Mouse (Mus musculus): ENCODE measurements around the gene Hexb.

Gene Hexb

DNA sequence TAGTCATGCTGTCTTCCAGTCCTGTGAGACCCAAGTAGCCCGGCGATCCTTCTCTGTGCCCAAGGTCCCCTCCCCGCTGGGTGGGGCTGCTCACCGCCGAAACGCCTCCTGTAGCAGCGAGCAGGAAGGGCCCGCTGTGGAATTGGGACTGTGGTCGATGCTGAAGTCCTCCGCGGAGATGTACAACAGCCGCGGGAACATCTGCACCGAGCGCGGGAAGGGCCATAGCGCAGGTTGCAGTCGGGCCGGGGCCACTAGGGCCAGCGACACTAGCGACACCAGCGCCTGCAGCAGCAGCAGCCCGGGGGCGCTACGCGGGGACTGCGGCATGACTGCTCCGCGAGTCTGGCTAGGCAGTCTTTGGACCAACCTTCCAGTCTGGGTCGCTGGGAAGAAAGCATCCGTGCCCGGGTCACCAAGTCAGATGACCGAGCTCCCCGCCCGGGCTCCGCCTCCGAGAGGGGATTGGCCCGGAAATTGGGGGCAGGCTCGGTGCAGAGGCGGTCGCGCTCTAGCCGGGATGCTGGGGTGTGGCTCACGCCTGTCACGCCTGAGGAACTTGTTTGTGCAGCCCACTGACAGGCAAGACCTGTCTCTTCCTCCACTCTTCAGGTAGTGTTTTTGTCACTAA is at the start of gene Hexb:
TSS of gene Hexb (minus strand) at position 426 of the 631 bp plus-strand sequence.
- in situ Hi-C loops (cut with MboI; ENCODE audit: low sequenced_read_pairs) = no loop called here

DNA sequence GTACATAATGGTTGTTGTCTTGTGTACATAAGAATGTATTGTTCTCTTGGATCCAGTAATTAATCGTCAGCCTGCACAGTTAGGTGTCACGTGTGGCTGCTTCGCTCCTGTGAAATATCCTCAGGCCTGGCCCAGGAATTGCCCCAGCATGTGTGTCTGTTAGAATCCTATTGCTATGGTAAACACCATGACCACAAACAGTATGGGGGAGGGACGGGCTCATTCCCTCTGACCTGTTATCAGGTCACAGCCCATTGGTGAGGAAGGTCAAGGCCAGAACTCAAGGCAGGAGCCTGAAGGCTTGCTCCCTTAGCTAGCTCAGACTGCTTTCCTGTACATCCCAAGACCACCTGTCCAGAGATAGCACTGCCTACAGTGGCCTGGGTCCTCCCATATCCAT is 49.6 kb upstream of the Hexb start:
- in situ Hi-C loops (cut with MboI; ENCODE audit: low sequenced_read_pairs) = no loop called here

DNA sequence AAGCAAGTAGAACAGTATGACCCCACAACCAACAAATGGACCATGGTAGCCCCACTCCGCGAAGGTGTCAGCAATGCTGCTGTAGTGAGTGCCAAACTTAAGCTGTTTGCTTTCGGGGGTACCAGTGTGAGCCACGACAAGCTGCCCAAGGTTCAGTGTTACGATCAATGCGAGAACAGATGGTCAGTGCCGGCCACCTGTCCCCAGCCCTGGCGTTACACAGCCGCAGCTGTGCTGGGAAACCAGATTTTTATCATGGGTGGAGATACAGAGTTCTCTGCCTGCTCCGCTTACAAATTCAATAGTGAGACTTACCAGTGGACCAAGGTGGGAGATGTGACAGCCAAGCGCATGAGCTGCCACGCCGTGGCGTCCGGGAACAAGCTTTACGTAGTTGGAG is 48.1 kb upstream of the Hexb start:
- in situ Hi-C loops (cut with MboI; ENCODE audit: low sequenced_read_pairs) = no loop called here

DNA sequence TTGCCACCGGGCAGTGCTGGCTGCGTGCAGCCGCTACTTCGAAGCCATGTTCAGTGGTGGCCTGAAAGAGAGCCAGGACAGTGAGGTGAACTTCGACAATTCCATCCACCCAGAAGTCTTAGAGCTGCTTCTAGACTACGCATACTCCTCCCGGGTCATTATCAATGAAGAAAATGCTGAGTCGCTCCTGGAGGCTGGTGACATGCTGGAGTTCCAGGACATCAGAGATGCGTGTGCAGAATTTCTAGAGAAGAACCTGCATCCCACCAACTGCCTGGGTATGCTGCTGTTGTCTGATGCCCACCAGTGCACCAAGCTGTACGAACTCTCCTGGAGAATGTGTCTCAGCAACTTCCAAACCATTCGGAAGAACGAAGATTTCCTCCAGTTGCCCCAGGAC is 47.0 kb upstream of the Hexb start:
- in situ Hi-C loops (cut with MboI; ENCODE audit: low sequenced_read_pairs) = no loop called here

DNA sequence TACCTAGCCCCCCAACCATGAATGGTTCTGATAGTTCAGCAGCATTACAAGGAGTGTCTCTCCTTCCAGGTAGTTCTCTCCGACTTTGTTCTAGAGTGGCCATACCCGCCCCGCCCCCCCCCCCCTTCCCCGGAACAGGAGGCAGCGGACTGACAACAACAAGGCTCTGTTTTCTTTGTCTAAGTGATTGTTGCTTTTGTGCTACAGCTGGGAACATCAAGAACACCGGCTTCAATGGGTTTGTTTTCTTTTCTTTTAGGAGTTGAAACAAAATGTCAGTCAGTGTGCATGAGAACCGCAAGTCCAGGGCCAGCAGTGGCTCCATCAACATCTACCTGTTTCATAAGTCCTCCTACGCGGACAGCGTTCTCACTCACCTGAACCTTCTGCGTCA is 46.6 kb upstream of the Hexb start:
- in situ Hi-C loops (cut with MboI; ENCODE audit: low sequenced_read_pairs) = no loop called here

DNA sequence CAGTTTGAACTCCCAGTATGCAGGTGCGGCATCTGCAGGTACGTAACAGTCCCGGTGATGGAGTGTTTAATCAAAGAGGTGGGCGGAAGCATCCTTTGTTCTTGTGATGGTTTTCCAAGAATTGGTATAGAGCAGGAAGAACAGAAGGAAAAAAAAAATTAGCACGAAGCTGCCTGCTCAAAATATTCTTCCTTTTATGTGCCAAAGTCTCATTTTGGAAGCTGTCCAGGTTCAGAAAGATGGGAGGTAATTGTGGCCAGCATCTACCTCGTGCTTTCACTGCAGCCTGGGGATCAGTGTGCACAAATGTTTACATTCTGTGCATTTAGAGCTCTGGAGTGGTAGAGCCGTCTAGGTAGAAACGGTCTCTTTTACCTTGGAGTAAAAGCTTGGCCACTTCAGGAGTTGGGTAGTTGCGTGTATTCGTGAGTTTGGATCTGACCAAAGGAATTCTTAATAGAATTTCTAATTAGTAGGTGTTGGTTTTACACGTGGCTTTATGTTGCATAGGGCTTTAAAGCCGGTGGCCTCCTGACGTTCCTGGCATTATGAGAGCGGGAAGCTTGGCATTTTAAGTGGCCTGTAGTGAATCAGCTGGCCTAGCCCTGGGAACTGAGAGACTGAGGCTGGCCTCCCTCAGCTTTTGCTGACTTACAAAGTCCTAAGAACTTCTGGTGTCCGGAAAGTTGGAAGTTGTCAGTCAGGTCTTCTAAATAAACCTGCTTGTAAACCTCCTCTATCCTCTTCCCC is 46.0 kb upstream of the Hexb start:
- in situ Hi-C loops (cut with MboI; ENCODE audit: low sequenced_read_pairs) = no loop called here

DNA sequence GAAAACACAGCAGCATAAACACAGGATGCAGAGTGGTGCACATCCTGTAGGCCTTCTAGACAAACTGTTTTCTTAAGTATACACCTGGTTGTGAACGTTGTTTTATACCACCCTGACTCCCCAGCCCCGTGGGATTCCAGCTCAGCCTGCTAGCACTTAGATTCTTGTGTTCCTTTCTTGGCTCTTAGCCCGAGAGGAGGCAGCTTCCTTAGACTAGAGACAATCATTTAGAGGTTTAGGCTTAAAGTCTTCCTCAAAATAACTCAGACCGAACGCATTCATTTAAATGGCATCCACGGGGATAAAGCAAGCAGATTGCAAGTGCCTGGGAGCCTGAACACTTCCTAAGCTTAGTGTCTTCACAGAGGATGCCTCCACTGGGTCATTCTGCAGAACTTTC is 44.6 kb upstream of the Hexb start:
- in situ Hi-C loops (cut with MboI; ENCODE audit: low sequenced_read_pairs) = no loop called here

DNA sequence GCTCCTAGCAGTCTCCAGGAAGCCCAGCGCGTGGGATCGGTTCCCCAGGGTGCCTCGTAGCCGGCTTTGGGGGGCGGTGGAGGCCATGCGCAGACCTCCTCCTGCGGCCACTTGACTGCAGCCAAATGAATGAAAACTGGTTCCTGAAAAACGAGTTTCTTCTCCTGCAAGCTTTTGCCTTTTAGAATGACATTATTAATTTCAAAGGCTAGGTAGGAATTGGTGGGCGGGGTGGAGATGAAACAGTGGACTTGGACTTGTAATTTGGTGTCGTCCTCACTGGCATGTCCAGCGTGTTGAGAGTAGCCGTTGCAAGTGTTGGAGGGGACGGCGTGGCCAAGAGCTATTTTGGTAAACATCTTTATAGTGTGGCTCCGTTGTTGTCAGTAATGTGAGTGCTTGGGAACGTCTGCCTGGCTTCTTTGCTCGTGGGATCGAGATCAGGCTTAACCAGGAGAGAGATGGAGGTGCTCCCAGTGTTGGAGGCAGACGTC is 43.7 kb upstream of the Hexb start:
- in situ Hi-C loops (cut with MboI; ENCODE audit: low sequenced_read_pairs) = no loop called here

DNA sequence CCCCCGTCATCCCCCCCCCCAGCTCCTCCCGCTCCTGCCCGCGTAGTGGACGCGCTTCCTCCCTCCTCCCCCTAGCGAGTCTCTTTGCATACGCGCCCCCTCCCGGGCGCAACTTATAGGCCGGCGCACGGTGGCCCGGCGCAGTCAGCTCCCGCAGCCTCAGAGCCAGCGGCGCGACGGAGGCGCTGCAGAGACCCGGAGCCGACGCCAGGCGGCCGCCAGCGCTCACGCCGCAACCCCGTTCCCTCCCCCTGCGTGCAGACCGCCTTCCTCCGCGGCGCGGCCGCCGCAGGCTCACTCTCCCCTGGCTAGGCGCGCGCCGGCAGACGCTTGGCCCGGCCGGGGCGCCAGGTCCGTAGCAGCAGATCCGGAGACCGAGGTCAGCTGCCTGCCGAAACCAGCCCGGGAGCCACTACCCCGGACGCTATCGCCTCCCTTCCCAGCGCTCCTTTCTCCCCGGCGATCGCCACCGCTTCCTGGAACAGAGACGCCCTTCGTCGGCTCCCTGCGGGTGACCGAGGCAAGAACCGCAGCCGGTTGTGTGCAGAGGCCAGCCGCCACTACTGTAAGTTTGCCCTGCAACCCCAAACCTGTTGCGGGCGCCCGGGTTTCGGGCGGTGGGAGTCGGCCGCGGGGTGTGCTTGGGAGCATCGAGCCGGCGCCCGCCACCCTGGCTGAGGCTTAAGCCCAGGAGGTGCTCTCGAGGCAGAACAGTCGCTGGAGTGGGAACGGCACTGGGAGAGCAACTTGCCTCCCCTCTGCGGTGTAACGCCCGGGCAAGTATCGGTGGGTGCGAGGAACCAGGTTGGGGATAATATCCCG is 43.0 kb upstream of the Hexb start, which contains the start of gene Enc1:
TSS of gene Enc1 (plus strand) at position 141 of the 822 bp plus-strand sequence.
- in situ Hi-C loops (cut with MboI; ENCODE audit: low sequenced_read_pairs) = no loop called here

DNA sequence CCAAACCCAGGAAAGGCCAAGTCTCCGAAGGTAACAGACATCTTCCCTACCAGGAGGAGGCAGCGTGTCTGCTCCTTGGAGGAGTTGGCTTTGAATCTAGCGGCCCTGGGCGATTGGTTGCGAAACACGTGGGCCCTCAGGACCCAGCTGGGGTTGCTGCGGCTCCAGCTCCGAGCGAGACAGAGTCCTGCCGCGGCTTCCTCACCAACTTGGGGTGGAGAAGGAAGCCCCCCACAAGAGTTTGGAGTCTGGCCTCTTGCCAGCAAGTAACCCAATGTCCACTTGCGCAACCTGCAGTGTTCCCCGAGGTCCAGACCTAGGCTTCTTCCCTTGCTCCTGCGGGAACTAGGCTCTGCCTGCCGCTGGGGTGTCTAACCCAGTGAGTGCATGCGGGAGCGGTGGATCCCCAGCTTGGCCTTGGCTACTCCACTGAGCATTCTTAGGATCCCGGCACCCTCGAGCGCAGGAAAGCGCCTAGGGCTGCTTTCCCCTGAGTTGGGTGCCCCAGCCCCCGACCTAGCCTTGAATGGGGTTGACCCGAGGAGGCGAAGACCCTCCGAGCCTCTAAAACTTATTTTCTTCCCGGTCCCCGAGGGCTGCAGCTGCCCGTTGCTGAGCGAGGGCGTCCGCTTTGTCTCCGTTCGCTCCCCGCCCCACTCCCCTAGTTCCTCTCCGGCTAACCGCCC is 42.3 kb upstream of the Hexb start:
- in situ Hi-C loops (cut with MboI; ENCODE audit: low sequenced_read_pairs) = no loop called here

DNA sequence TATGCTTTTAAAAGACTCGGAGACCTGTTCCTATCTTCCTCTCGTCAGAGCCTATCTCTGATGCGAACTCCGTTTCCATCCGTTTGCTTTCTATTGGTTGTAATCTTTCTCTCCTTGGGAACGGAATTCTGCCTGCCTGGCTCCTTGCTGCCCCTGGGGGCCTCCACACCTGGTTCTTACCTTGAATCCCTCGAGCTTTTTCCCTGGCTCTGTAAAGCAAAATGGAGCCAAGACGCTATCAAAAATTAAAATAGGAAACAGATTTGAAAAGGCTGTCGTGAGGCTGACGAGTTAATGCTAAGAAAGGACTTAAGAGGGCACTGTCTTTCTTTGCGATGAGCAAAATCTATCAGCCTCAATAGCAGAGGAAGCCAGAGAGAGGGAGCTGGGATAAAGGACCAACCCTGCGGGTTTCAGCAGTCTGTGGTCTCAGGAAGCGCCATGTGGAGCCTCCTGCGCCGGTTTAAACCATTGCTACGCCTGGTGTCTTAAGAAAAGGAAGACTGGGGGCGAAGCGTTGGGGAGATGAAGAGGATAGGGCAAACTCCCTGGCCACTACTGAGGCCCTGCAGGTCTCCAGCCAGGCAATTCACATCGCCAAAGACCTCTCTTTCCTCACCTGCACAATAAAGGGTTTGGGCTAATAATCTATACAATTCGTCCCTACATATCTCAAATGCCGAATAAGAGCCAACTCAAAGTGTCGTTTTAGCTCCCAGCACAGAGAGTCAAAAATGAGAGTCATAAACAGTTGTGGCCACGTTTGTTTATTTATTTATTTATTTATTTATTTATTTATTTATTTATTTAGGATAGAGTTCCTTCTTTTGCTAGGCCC is 41.4 kb upstream of the Hexb start:
- in situ Hi-C loops (cut with MboI; ENCODE audit: low sequenced_read_pairs) = no loop called here

DNA sequence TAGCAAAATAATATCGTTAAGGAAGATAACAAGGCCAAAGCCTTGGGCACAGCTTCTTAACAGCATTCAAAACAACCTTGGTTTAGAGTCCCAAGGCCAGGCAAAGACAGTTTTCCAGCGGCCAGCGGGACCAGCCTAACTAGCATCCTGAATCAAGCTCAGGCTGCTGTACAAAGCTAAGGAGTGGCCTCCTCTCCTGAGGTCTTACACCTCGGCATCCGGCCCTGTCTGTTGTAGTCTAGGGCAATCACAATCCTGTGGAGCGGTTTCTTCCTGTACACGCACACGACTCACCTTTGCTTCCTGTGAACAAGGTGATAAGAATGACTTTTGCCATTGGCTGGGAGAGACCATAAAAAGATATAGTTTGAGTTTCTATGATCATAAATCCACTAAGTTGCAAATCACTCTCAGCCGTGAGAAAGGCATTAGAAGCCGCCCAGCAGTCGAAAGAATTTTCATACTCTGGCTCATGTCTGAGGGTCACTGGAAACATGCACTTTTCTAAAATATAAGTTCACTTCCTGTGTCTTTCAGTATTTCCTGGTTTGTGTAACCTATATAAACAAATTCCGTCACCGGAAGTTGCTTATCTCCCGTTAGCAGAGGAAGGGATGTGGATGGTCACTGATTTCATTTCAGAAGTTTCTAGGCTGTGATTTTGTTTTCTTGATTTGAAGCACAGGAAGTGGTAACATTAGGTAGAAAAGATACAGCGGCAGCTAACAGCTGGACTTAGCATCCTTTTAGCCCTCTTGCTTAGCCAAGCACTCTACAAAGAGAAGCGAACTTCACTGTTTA is 40.2 kb upstream of the Hexb start:
- in situ Hi-C loops (cut with MboI; ENCODE audit: low sequenced_read_pairs) = no loop called here

DNA sequence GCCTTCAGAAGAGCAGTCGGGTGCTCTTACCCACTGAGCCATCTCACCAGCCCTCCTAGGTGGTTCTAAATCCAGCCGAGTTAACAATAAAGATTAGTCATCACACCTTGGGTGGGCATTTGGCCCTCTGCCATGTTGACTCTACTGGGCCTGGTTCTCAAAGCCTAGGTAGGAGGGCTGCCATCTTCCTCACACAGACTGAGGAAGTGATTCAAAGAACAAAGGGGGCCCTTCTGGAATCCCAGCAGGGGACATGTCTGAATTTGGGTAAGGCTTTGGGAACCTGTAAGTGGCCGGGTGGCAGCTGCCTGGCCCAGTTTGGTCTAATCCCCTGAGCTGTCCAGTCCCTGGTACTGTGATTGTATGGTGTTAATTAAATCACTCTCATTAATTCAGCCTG is 39.5 kb upstream of the Hexb start:
- in situ Hi-C loops (cut with MboI; ENCODE audit: low sequenced_read_pairs) = no loop called here

DNA sequence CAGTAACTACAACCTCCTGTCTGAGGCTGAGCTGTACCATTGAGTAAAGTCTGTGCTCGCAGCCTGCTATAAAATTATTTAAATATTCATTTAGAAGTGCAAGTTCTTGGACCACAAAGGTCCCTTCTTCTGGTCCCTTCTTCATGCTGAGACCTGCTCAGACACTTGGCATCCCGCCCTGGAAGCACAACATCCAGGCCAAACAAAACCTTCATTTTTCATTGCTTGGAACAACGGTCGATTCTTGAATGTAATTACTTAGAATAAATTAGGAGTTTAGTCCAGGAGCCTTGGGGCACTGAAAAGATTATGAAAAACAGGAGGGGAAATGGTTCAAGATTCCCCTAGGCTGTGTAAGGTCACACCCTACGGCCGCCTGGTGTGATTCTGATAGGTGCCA is 37.8 kb upstream of the Hexb start:
- in situ Hi-C loops (cut with MboI; ENCODE audit: low sequenced_read_pairs) = no loop called here

DNA sequence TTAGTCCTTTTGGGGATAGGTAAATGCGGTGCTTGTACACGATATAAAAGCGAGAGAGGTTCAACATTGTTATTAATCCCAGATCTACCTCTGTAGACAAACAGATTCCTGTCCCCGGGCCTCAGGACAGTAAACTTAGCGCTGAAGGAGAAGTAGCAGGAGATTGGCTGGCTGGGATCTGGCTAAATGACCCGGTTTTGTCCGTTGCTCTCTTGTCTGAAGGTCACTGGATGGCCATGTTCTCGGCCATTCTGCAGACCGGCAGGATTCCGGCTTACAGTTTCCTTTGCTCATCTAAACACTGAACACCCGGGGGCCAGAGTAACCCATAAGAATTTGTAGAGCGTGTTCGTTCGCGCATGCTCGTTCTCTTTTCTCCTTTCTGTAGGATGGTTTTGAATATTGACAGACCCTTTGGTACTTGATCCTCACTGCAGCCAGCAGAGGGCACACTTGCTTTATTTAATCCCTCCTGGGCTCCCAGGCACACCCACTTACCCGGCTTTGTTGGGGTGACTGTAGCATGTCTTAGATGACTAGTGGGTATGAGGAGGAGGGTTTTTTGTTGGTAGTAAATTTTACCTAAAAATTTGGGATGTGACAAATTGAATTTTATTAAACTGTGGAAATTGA is 36.7 kb upstream of the Hexb start:
- in situ Hi-C loops (cut with MboI; ENCODE audit: low sequenced_read_pairs) = loop anchor here (5.0 kb wide), 1 partner anchor 702 kb away; no protein-coding TSS in a partner anchor

DNA sequence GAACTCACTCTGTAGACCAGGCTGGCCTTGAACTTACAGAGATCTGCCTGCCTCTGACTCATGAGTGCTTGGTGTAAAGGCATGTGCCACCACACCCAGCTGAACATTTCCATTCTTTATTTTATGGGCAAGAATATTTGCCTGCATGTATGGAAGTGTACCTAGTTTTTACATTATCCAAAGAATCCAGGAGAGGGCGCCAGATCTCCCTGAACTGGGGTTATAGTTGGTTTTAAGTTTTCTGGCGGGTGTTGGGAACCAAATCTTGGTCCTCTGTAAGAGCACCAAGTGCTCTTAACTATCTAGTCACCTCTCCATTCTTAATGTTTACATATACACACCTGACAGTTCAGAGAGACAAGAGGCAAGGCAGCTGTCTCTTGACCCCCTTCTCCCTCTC is 34.9 kb upstream of the Hexb start:
- in situ Hi-C loops (cut with MboI; ENCODE audit: low sequenced_read_pairs) = loop anchor here (5.0 kb wide), 1 partner anchor 704 kb away; no protein-coding TSS in a partner anchor

DNA sequence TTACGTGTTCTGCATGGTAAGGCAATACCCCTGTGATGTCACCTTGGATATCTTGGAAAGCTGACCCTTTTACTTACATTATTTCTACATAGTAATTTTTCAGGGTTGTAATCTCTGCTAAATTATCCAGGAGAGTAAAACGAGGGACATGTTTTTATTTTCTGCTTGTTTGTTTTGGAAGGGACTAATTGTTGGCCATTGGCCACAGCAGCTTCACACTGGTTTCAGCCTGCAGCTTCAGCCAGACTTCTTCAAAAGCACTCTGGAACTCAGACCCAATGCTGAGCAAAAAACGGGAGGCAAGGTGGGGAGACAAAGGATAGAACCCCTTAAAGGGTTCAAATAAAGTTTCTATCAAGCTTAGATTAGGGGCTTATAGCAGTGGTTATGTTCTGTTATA is 31.9 kb upstream of the Hexb start:
- in situ Hi-C loops (cut with MboI; ENCODE audit: low sequenced_read_pairs) = loop anchor here (5.0 kb wide), 1 partner anchor 707 kb away; no protein-coding TSS in a partner anchor

DNA sequence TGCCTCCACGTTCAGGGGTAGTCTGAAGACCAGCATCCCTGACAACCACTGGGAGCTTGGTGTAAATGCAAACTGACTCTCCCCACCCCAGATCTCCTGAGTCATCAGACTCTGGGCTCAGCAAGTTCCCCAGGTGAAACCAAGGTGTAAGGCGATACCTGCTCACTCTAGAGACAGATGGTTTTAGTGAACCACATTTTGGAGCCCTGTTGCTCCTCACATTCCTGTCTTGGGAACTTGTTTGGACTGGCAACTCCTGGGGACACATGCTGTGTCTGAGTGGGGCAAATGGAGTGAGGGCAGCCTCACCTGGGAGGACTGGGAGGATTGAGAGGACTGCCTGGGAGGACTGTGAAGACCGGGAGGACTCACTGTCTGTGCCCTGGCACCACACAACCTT is 29.6 kb upstream of the Hexb start:
- in situ Hi-C loops (cut with MboI; ENCODE audit: low sequenced_read_pairs) = no loop called here

DNA sequence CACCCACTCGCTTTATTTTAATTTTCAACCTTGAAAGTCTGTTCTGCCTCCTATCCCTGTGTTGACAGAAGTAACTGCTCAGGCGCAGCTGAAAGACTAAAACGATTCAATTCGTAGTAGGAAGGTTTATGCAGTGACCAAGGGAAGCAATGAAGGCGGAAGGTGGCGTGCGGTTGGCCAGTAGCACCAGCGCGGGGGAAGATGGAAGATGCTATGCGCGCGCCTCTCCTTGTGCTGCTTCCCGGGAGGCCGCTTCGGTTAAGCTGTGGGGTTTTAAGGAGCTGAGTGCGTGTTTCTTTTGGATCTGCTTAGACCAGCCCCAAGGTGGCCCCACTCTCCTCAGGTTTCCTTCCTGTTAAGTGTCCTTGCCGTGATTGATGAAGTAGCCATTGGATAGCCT is 27.0 kb upstream of the Hexb start:
- in situ Hi-C loops (cut with MboI; ENCODE audit: low sequenced_read_pairs) = no loop called here

All from CH12F3 (cell line).